Mouse (Mus musculus) MEL (cell line): ENCODE measurements around the gene Mta3. TPM values are rescaled to one million over a fixed set of nuclear protein-coding genes. Genes with fewer than 3 reads are reported as not detected.

Experiments
- DNase-seq: peaks from one replicate; pipeline ENCODE4 v3.0.0; 2011; ENCODE audit warnings: low read depth, low spot score
- H3K27ac ChIP-seq: 2 replicates; pipeline ENCODE4 v1.5.1; 2012; ENCODE audit warnings: low read depth, mild to moderate bottlenecking, control low read depth, low read length, moderate library complexity; ENCODE audit not compliant: control insufficient read depth
- H3K27me3 ChIP-seq, 2 experiments: fragments of 150-350 bp in 1 of 2; sonication (generic) in 1 of 2; 2 replicates each; pipeline ENCODE4 v1.6.1; 2012; ENCODE audit warnings: low read length in 2 of 2, mild to moderate bottlenecking in 2 of 2, improper control_type of control experiment in 1 of 2, moderate library complexity in 1 of 2; ENCODE audit not compliant: insufficient read depth in 2 of 2, control insufficient read depth in 1 of 2
- H3K36me3 ChIP-seq, 2 experiments: 2 replicates each; pipeline ENCODE4 v1.6.1; 2012 to 2014; ENCODE audit warnings: low read length in 2 of 2, improper control_type of control experiment in 1 of 2, inconsistent platforms in 1 of 2, mild to moderate bottlenecking in 1 of 2; ENCODE audit not compliant: insufficient read depth in 2 of 2, control insufficient read depth in 1 of 2
- H3K4me1 ChIP-seq, 2 experiments: fragments of 150-350 bp in 1 of 2; sonication (generic) in 1 of 2; 2 replicates each; pipeline ENCODE4 v1.6.1; 2012; ENCODE audit warnings: low read length in 2 of 2, improper control_type of control experiment in 1 of 2, mild to moderate bottlenecking in 1 of 2; ENCODE audit not compliant: insufficient read depth in 2 of 2, control insufficient read depth in 1 of 2
- H3K4me3 ChIP-seq, 2 experiments: fragments of 150-350 bp in 1 of 2; sonication (generic) in 1 of 2; 2 replicates each; pipeline ENCODE4 v1.5.1; 2012; ENCODE audit warnings: low read depth in 2 of 2, low read length in 2 of 2, mild to moderate bottlenecking in 2 of 2, moderate library complexity in 2 of 2, control low read depth in 1 of 2, improper control_type of control experiment in 1 of 2; ENCODE audit not compliant: control insufficient read depth in 1 of 2, insufficient read depth in 1 of 2
- H3K79me2 ChIP-seq: 2 replicates; pipeline ENCODE4 v1.6.1; 2012; ENCODE audit warnings: mild to moderate bottlenecking, low read length, moderate library complexity; ENCODE audit not compliant: control insufficient read depth, poor library complexity, insufficient read depth
- H3K9ac ChIP-seq: 2 replicates; pipeline ENCODE4 v1.6.1; 2012; ENCODE audit warnings: low read depth, mild to moderate bottlenecking, control low read depth, low read length, moderate library complexity; ENCODE audit not compliant: control insufficient read depth, poor library complexity, severe bottlenecking
- H3K9me3 ChIP-seq: fragments of 150-350 bp; sonication (generic); replicated peaks from 2 replicates; pipeline ENCODE4 v1.6.1; 2012; ENCODE audit warnings: mild to moderate bottlenecking, low read length, improper control_type of control experiment, moderate library complexity; ENCODE audit not compliant: insufficient read depth
- BHLHE40 ChIP-seq: IDR thresholded peaks from 2 replicates; pipeline ENCODE4 v1.6.1; 2012; ENCODE audit warnings: low read depth, mild to moderate bottlenecking, inconsistent platforms, low read length, improper control_type of control experiment, borderline replicate concordance
- CHD1 ChIP-seq: IDR thresholded peaks from 2 replicates; pipeline ENCODE4 v1.6.1; 2012; ENCODE audit warnings: low read depth, mild to moderate bottlenecking, inconsistent platforms, low read length, improper control_type of control experiment
- CHD2 ChIP-seq: IDR thresholded peaks from 2 replicates; pipeline ENCODE4 v1.6.1; 2011; ENCODE audit warnings: low read length, improper control_type of control experiment
- CTCF ChIP-seq, 3 experiments: IDR thresholded peaks in 2 of 3; conservative IDR thresholded peaks in 1 of 3; 2 replicates each; pipeline ENCODE4 v1.5.1; 2011 to 2012; ENCODE audit warnings: low read length in 3 of 3, low read depth in 2 of 3, mild to moderate bottlenecking in 2 of 3, improper control_type of control experiment in 1 of 3, inconsistent platforms in 1 of 3, mixed read lengths in 1 of 3, moderate library complexity in 1 of 3; ENCODE audit not compliant: control insufficient read depth in 1 of 3, insufficient read depth in 1 of 3, poor library complexity in 1 of 3, severe bottlenecking in 1 of 3
- E2F4 ChIP-seq: IDR thresholded peaks from 2 replicates; pipeline ENCODE4 v1.6.1; 2011; ENCODE audit warnings: low read depth, low read length, improper control_type of control experiment, borderline replicate concordance
- ELF1 ChIP-seq: IDR thresholded peaks from 2 replicates; pipeline ENCODE4 v1.6.1; 2014; ENCODE audit warnings: low read depth, mild to moderate bottlenecking, inconsistent platforms, low read length, improper control_type of control experiment, moderate library complexity
- EP300 ChIP-seq, 2 experiments: IDR thresholded peaks; 2 replicates each; pipeline ENCODE4 v1.6.1; 2011; ENCODE audit warnings: improper control_type of control experiment in 2 of 2, low read length in 2 of 2, low read depth in 1 of 2, mild to moderate bottlenecking in 1 of 2
- ETS1 ChIP-seq: IDR thresholded peaks from 2 replicates; pipeline ENCODE4 v1.6.1; 2012; ENCODE audit warnings: low read depth, mild to moderate bottlenecking, inconsistent platforms, low read length, improper control_type of control experiment, moderate library complexity
- GABPA ChIP-seq: IDR thresholded peaks from 2 replicates; pipeline ENCODE4 v1.6.1; 2012; ENCODE audit warnings: low read depth, mild to moderate bottlenecking, inconsistent platforms, low read length, improper control_type of control experiment, moderate library complexity
- GATA1 ChIP-seq: IDR thresholded peaks from 2 replicates; pipeline ENCODE4 v1.6.1; 2011; ENCODE audit warnings: low read depth, low read length, improper control_type of control experiment
- HCFC1 ChIP-seq: IDR thresholded peaks from 2 replicates; pipeline ENCODE4 v1.6.1; 2012; ENCODE audit warnings: low read depth, mild to moderate bottlenecking, inconsistent platforms, low read length, improper control_type of control experiment, moderate library complexity
- JUND ChIP-seq: IDR thresholded peaks from 2 replicates; pipeline ENCODE4 v1.6.1; 2011; ENCODE audit warnings: low read depth, mild to moderate bottlenecking, improper control_type of control experiment, low read length
- KAT2A ChIP-seq: conservative IDR thresholded peaks from 2 replicates; pipeline ENCODE4 v1.6.1; 2012; ENCODE audit warnings: low read depth, low read length, improper control_type of control experiment, inconsistent platforms
- MAFK ChIP-seq: IDR thresholded peaks from 2 replicates; pipeline ENCODE4 v1.6.1; 2011; ENCODE audit warnings: low read depth, mild to moderate bottlenecking, low read length, improper control_type of control experiment, borderline replicate concordance
- MAX ChIP-seq: IDR thresholded peaks from 2 replicates; pipeline ENCODE4 v1.6.1; 2011; ENCODE audit warnings: low read length, improper control_type of control experiment
- MAZ ChIP-seq: IDR thresholded peaks from 2 replicates; pipeline ENCODE4 v1.6.1; 2012; ENCODE audit warnings: low read depth, mild to moderate bottlenecking, inconsistent platforms, low read length, improper control_type of control experiment
- MEF2A ChIP-seq: IDR thresholded peaks from 2 replicates; pipeline ENCODE4 v1.6.1; 2014; ENCODE audit warnings: low read depth, mild to moderate bottlenecking, inconsistent platforms, low read length, improper control_type of control experiment; ENCODE audit not compliant: poor library complexity, insufficient replicate concordance, severe bottlenecking; ENCODE audit errors: extremely low read depth
- MXI1 ChIP-seq: IDR thresholded peaks from 2 replicates; pipeline ENCODE4 v1.6.1; 2011; ENCODE audit warnings: mild to moderate bottlenecking, low read depth, low read length, improper control_type of control experiment
- MYC ChIP-seq: IDR thresholded peaks from 2 replicates; pipeline ENCODE4 v1.6.1; 2011; ENCODE audit warnings: low read depth, mild to moderate bottlenecking, low read length, improper control_type of control experiment, moderate library complexity
- NELFE ChIP-seq: IDR thresholded peaks from 2 replicates; pipeline ENCODE4 v1.6.1; 2011; ENCODE audit warnings: low read depth, low read length, improper control_type of control experiment
- NRF1 ChIP-seq: IDR thresholded peaks from 2 replicates; pipeline ENCODE4 v1.6.1; 2014; ENCODE audit warnings: low read depth, mild to moderate bottlenecking, inconsistent platforms, low read length, improper control_type of control experiment, moderate library complexity; ENCODE audit not compliant: poor library complexity, insufficient read depth, severe bottlenecking
- POLR2A ChIP-seq, 2 experiments: IDR thresholded peaks; 2 replicates each; pipeline ENCODE4 v1.6.1; 2011 to 2012; ENCODE audit warnings: low read length in 2 of 2, mild to moderate bottlenecking in 2 of 2, control low read depth in 1 of 2, improper control_type of control experiment in 1 of 2, low read depth in 1 of 2, moderate library complexity in 1 of 2; ENCODE audit not compliant: control insufficient read depth in 1 of 2, insufficient read depth in 1 of 2, poor library complexity in 1 of 2
- POLR2AphosphoS2 ChIP-seq: IDR thresholded peaks from 2 replicates; pipeline ENCODE4 v1.6.1; 2011; ENCODE audit warnings: low read length, improper control_type of control experiment
- POLR2AphosphoS5 ChIP-seq: IDR thresholded peaks from 2 replicates; pipeline ENCODE4 v1.6.1; 2012; ENCODE audit warnings: low read depth, borderline replicate concordance, mild to moderate bottlenecking, inconsistent platforms, low read length, moderate library complexity, mixed read lengths
- RAD21 ChIP-seq: IDR thresholded peaks from 2 replicates; pipeline ENCODE4 v1.6.1; 2011; ENCODE audit warnings: mild to moderate bottlenecking, low read depth, low read length, improper control_type of control experiment
- RCOR1 ChIP-seq: IDR thresholded peaks from 2 replicates; pipeline ENCODE4 v1.6.1; 2012; ENCODE audit warnings: low read depth, mild to moderate bottlenecking, inconsistent platforms, low read length, improper control_type of control experiment
- SIN3A ChIP-seq: IDR thresholded peaks from 2 replicates; pipeline ENCODE4 v1.6.1; 2012; ENCODE audit warnings: low read length, improper control_type of control experiment, inconsistent platforms
- SMC3 ChIP-seq: IDR thresholded peaks from 2 replicates; pipeline ENCODE4 v1.6.1; 2011; ENCODE audit warnings: low read depth, low read length, improper control_type of control experiment
- TAL1 ChIP-seq: IDR thresholded peaks from 2 replicates; pipeline ENCODE4 v1.6.1; 2012; ENCODE audit warnings: mild to moderate bottlenecking, inconsistent platforms, low read length, moderate library complexity, mixed read lengths
- TBP ChIP-seq: IDR thresholded peaks from 2 replicates; pipeline ENCODE4 v1.8.0; 2011; ENCODE audit warnings: low read depth, low read length, improper control_type of control experiment
- TCF12 ChIP-seq: IDR thresholded peaks from 2 replicates; pipeline ENCODE4 v1.6.1; 2014; ENCODE audit warnings: low read depth, mild to moderate bottlenecking, inconsistent platforms, low read length, improper control_type of control experiment, moderate library complexity
- USF1 ChIP-seq: IDR thresholded peaks from 2 replicates; pipeline ENCODE4 v1.6.1; 2014; ENCODE audit warnings: low read depth, mild to moderate bottlenecking, inconsistent platforms, low read length, improper control_type of control experiment, moderate library complexity
- USF2 ChIP-seq, 2 experiments: IDR thresholded peaks; 2 replicates each; pipeline ENCODE4 v1.6.1; 2011 to 2012; ENCODE audit warnings: improper control_type of control experiment in 2 of 2, low read length in 2 of 2, borderline replicate concordance in 1 of 2, inconsistent platforms in 1 of 2, low read depth in 1 of 2, mild to moderate bottlenecking in 1 of 2; ENCODE audit not compliant: insufficient read depth in 1 of 2
- ZKSCAN1 ChIP-seq: IDR thresholded peaks from 2 replicates; pipeline ENCODE4 v1.6.1; 2012; ENCODE audit warnings: low read depth, mild to moderate bottlenecking, inconsistent platforms, low read length, improper control_type of control experiment, moderate library complexity
- ZMIZ1 ChIP-seq: IDR thresholded peaks from 2 replicates; pipeline ENCODE4 v1.6.1; 2012; ENCODE audit warnings: low read depth, mild to moderate bottlenecking, inconsistent platforms, low read length, improper control_type of control experiment, moderate library complexity
- ZNF384 ChIP-seq: IDR thresholded peaks from 2 replicates; pipeline ENCODE4 v1.6.1; 2012; ENCODE audit warnings: low read depth, mild to moderate bottlenecking, inconsistent platforms, low read length, improper control_type of control experiment
- polyA plus RNA-seq, 2 experiments: library from polyadenylated mRNA; stranded (reverse) in 1 of 2; unstranded in 1 of 2; fragments of >175 nt in 1 of 2; fragments of >200 nt in 1 of 2; gene quantifications; 2 replicates each; pipeline versions ENCODE4 v1.2.1 to v1.2.4; 2012; ENCODE audit warnings: low replicate concordance in 2 of 2, low read depth in 1 of 2; ENCODE audit not compliant: insufficient read length in 2 of 2, insufficient read depth in 1 of 2, missing spikeins in 1 of 2
- total RNA-seq: library from RNA; depleted of rRNA; stranded (reverse); fragments of 300-350 nt; gene quantifications from 2 replicates; pipeline ENCODE4 v1.2.3, GENCODE M21; 2012

Mta3 gene
- total and polyA plus RNA-seq, 3 experiments: 28.8 to 58.2 TPM; not detected in 1

DNA sequence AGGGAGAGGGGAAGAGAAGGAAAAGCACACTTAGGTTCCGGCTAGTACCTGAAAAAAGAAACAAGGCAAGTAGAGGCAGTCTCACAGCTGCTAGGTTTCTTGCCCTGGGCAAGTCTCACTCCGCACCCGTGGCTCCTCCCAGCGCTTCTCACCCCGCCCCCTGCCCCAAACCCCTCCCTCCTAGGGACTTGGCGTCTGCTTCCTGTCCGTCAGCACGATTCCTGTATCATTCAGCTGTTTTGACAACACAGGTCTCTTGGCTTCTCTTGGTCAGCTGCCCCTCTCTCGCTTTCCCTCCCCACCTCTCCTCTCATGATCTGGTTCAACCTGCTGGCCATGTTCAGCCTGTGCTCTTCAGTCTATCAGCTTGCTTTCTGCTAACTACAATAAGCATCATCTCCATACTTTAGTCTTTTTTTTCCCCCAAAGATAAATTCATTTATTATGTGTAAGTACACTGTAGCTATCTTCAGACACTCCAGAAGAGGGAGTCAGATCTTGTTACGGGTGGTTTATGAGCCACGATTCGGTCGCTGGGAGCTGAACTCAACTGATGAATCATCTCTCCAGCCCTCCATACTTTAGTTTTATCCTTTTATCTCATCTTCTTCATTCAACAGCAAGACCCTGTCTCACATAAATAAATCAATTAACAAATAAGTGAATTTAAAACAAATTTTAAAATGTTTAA, 39.2 kb upstream of the Mta3 start:
- peaks cover 0 to 6% of the 10 kb centered on the region in 2 experiments; a peak in 2 of 4 replicates for H3K36me3 ChIP-seq
- no peaks in the 10 kb centered on the region for H3K27me3 ChIP-seq
- H3K9ac ChIP-seq: peak overlapping the region; percentile 67
- peaks cover 4 to 9% of the 10 kb centered on the region in 2 experiments; a peak in 2 of 4 replicates for H3K4me1 ChIP-seq
- no peaks in the 10 kb centered on the region for H3K9me3 ChIP-seq
- peak; percentile 91 for DNase-seq
- no peaks in the 10 kb centered on the region for H3K79me2 ChIP-seq
- peak overlapping the region; percentile 62 to 64 for H3K4me3 ChIP-seq
- peak overlapping the region; percentile 86 for H3K27ac ChIP-seq
- no peak for TF ChIP-seq TAL1
- TF ChIP-seq JUND: peak; percentile 72; the same call in 1 of the 2 replicates
- TF ChIP-seq ZNF384: 0 out of 2 replicates have a peak, but pooled peaks have one; percentile 17
- TF ChIP-seq POLR2A (IDR thresholded peaks at IDR 0.05; ENCODE audit: control insufficient read depth in 1 of 2, insufficient read depth in 1 of 2, low read depth in 1 of 2, low read length in 2 of 2, poor library complexity in 1 of 2): no peak; a peak in 1 of 4 replicates
- TF ChIP-seq GATA1: 0 out of 2 replicates have a peak, but pooled peaks have one; percentile 28
- TF ChIP-seq TBP: no peak
- TF ChIP-seq RAD21: peak; percentile 19
- no peak for TF ChIP-seq MAX
- no peak for TF ChIP-seq KAT2A
- TF ChIP-seq USF2 (IDR thresholded peaks at IDR 0.05; ENCODE audit: borderline replicate concordance in 1 of 2, insufficient read depth in 1 of 2, low read depth in 1 of 2, low read length in 2 of 2): no peak
- TF ChIP-seq SIN3A: no peak
- TF ChIP-seq MYC: no peak
- no peak for TF ChIP-seq NRF1
- 0 out of 2 replicates have a peak, but pooled peaks have one; percentile 6 for TF ChIP-seq SMC3
- TF ChIP-seq POLR2AphosphoS5: no peak
- peak in 1 of 2 experiments; percentile 49; a peak in 2 of 4 replicates for TF ChIP-seq EP300 (IDR thresholded peaks at IDR 0.05; ENCODE audit: low read depth in 1 of 2, low read length in 2 of 2)
- TF ChIP-seq RCOR1: no peak
- no peak for TF ChIP-seq ELF1
- TF ChIP-seq NELFE: peak; percentile 45; the same call in 1 of the 2 replicates
- TF ChIP-seq ZKSCAN1: no peak
- TF ChIP-seq MAFK: no peak
- TF ChIP-seq BHLHE40: no peak
- no peak for TF ChIP-seq E2F4
- peak; percentile 38; the same call in 1 of the 2 replicates for TF ChIP-seq MXI1
- TF ChIP-seq TCF12: no peak
- no peak for TF ChIP-seq CHD2
- no peak for TF ChIP-seq USF1
- TF ChIP-seq MEF2A: no peak
- TF ChIP-seq ZMIZ1: no peak
- TF ChIP-seq CHD1: no peak
- no peak for TF ChIP-seq GABPA
- TF ChIP-seq MAZ: 0 out of 2 replicates have a peak, but pooled peaks have one; percentile 24
- peak; percentile 7; the same call in 1 of the 2 replicates for TF ChIP-seq ETS1
- TF ChIP-seq HCFC1: no peak
- TF ChIP-seq POLR2AphosphoS2: no peak
- peak in 1 of 3 experiments; percentile 24; a peak in 1 of 6 replicates for TF ChIP-seq CTCF (IDR thresholded peaks at IDR 0.05 in 2 of 3, conservative IDR thresholded peaks at IDR 0.05 in 1 of 3; ENCODE audit: control insufficient read depth in 1 of 3, insufficient read depth in 1 of 3, low read depth in 2 of 3, low read length in 3 of 3, poor library complexity in 1 of 3, severe bottlenecking in 1 of 3)
